In the genomic region with DNA sequence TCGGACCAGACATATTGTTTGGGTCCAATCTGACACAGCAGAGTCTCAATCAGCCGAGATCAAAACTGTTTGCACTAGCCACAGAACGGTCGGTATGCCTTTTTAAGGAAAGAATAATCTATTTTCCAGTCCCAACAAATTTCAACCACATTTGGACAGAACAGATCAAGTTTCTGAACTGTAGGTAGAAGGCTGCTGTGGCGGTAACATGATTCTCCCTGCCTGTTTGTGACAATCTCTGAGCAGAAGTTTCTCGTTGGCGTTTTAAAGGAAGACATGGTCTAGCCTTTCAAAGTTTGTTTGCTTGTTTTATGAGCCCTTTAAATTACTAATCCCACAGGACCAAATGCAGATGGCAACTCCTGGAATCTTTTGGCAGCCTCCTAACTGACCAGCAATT, we compare ENCODE assay signal across 32 mouse cellular contexts.
DNase-seq lines count a peak whose midpoint lies in the region; ATAC-seq and TF ChIP-seq lines count a peak whose summit lies in the region.
"Had no signal": no experiment of that assay in that cellular context is flagged by ENCODE, and none has a peak within 500 bp of the region (broad histone marks: within the 10 kb centered on the region; RNA-seq: fewer than 3 reads in every experiment).

No protein-coding gene starts in this region.

- H3K4me3 ChIP-seq in lung, embryonic 14.5 days (ENCODE audit: low read depth, low read length): no peak overlapping the region
- H3K4me3 ChIP-seq in embryonic facial prominence, embryonic 12.5 days: no peak overlapping the region
- no peak overlapping the region for H3K4me3 ChIP-seq in limb, embryonic 12.5 days (replicated peaks)
- H3K4me3 ChIP-seq: erythroblast, embryonic 14.5 days; forebrain, embryonic 12.5 days; heart, embryonic 10.5 days; heart, embryonic 15.5 days; hindbrain, embryonic 12.5 days; intestine, embryonic 15.5 days; liver, embryonic 15.5 days; lung, embryonic 15.5 days; midbrain, embryonic 12.5 days; myocyte; neural tube, embryonic 12.5 days; stomach, embryonic 15.5 days had no signal

- TF ChIP-seq CTCF in lung, embryonic 14.5 days (IDR thresholded peaks at IDR 0.05; ENCODE audit: low read depth): no peak

- 4% methylated on average over 7 of the region's 7 CpGs for WGBS in lung, embryonic 14.5 days
- 10% methylated on average over 7 of the region's 7 CpGs for WGBS in embryonic facial prominence, embryonic 12.5 days
- WGBS in limb, embryonic 12.5 days: 12% methylated on average over 7 of the region's 7 CpGs

- no peaks in the 10 kb centered on the region for H3K4me1 ChIP-seq in lung, embryonic 14.5 days (ENCODE audit: insufficient read depth)
- H3K4me1 ChIP-seq in embryonic facial prominence, embryonic 12.5 days: peaks cover 32% of the 10 kb centered on the region
- peaks cover 47% of the 10 kb centered on the region for H3K4me1 ChIP-seq in limb, embryonic 12.5 days (replicated peaks)
- H3K4me1 ChIP-seq: heart, embryonic 10.5 days; heart, embryonic 15.5 days; intestine, embryonic 15.5 days; liver, embryonic 15.5 days; lung, embryonic 15.5 days; stomach, embryonic 15.5 days had no signal

- no peak overlapping the region for H3K27ac ChIP-seq in lung, embryonic 14.5 days (ENCODE audit: low read depth)
- H3K27ac ChIP-seq in embryonic facial prominence, embryonic 12.5 days: peak overlapping the region; percentile 63; the same call in 1 of the 2 replicates
- 0 out of 2 replicates have a peak overlapping the region, but pooled peaks have one; percentile 45 for H3K27ac ChIP-seq in limb, embryonic 12.5 days
- H3K27ac ChIP-seq: forebrain, embryonic 12.5 days; heart, embryonic 10.5 days; heart, embryonic 15.5 days; hindbrain, embryonic 12.5 days; hindbrain, postnatal 0 days; intestine, embryonic 15.5 days; liver, embryonic 15.5 days; lung, embryonic 15.5 days; midbrain, embryonic 12.5 days; neural tube, embryonic 12.5 days; stomach, embryonic 15.5 days had no signal

- ATAC-seq in lung, embryonic 14.5 days (ENCODE audit: insufficient read depth): no peak
- ATAC-seq in embryonic facial prominence, embryonic 12.5 days (ENCODE audit: insufficient number of reproducible peaks, insufficient read depth, low FRiP score, low TSS enrichment): no peak
- no peak for ATAC-seq in limb, embryonic 12.5 days (ENCODE audit: insufficient number of reproducible peaks, insufficient read depth, low FRiP score, low TSS enrichment, low read depth)
- no peak for ATAC-seq in granulocyte monocyte progenitor cell, adult 5-6 weeks (replicated peaks; ENCODE audit: poor library complexity, severe bottlenecking)
- ATAC-seq: hindbrain, postnatal 0 days; intestine, embryonic 15.5 days had no signal

- H3K36me3 ChIP-seq in lung, embryonic 14.5 days (ENCODE audit: insufficient read depth): no peaks in the 10 kb centered on the region
- no peaks in the 10 kb centered on the region for H3K36me3 ChIP-seq in embryonic facial prominence, embryonic 12.5 days
- no peaks in the 10 kb centered on the region for H3K36me3 ChIP-seq in limb, embryonic 12.5 days
- H3K36me3 ChIP-seq: forebrain, embryonic 12.5 days; heart, embryonic 10.5 days; heart, embryonic 15.5 days; hindbrain, embryonic 12.5 days; intestine, embryonic 15.5 days; liver, embryonic 15.5 days; lung, embryonic 15.5 days; midbrain, embryonic 12.5 days; neural tube, embryonic 12.5 days; stomach, embryonic 15.5 days had no signal

- no peaks in the 10 kb centered on the region for H3K9me3 ChIP-seq in lung, embryonic 14.5 days (ENCODE audit: low read depth, low read length)
- no peaks in the 10 kb centered on the region for H3K9me3 ChIP-seq in embryonic facial prominence, embryonic 12.5 days
- no peaks in the 10 kb centered on the region for H3K9me3 ChIP-seq in limb, embryonic 12.5 days
- H3K9me3 ChIP-seq: forebrain, embryonic 12.5 days; heart, embryonic 10.5 days; heart, embryonic 15.5 days; hindbrain, embryonic 12.5 days; intestine, embryonic 15.5 days; liver, embryonic 15.5 days; lung, embryonic 15.5 days; midbrain, embryonic 12.5 days; neural tube, embryonic 12.5 days; stomach, embryonic 15.5 days had no signal

- H3K4me2 ChIP-seq in lung, embryonic 14.5 days: no peak overlapping the region
- H3K4me2 ChIP-seq in embryonic facial prominence, embryonic 12.5 days (replicated peaks): no peak overlapping the region
- no peak overlapping the region for H3K4me2 ChIP-seq in limb, embryonic 12.5 days
- H3K4me2 ChIP-seq: forebrain, embryonic 12.5 days; heart, embryonic 15.5 days; hindbrain, embryonic 12.5 days; intestine, embryonic 15.5 days; liver, embryonic 15.5 days; lung, embryonic 15.5 days; midbrain, embryonic 12.5 days; neural tube, embryonic 12.5 days; stomach, embryonic 15.5 days had no signal

- no peak overlapping the region for H3K9ac ChIP-seq in lung, embryonic 14.5 days
- H3K9ac ChIP-seq in embryonic facial prominence, embryonic 12.5 days: no peak overlapping the region
- H3K9ac ChIP-seq in limb, embryonic 12.5 days (replicated peaks): no peak overlapping the region
- H3K9ac ChIP-seq: forebrain, embryonic 12.5 days; heart, embryonic 15.5 days; hindbrain, embryonic 12.5 days; intestine, embryonic 15.5 days; liver, embryonic 15.5 days; lung, embryonic 15.5 days; midbrain, embryonic 12.5 days; neural tube, embryonic 12.5 days; stomach, embryonic 15.5 days had no signal

- H3K27me3 ChIP-seq in lung, embryonic 14.5 days (ENCODE audit: insufficient read depth, low read length): no peaks in the 10 kb centered on the region
- H3K27me3 ChIP-seq in embryonic facial prominence, embryonic 12.5 days: no peaks in the 10 kb centered on the region
- no peaks in the 10 kb centered on the region for H3K27me3 ChIP-seq in limb, embryonic 12.5 days
- H3K27me3 ChIP-seq: CH12.LX; forebrain, embryonic 12.5 days; heart, embryonic 15.5 days; hindbrain, embryonic 12.5 days; intestine, embryonic 15.5 days; liver, embryonic 15.5 days; lung, embryonic 15.5 days; neural tube, embryonic 12.5 days; stomach, embryonic 15.5 days had no signal

- peak; percentile 11 for DNase-seq in lung, embryonic 14.5 days
- no peak for DNase-seq in lung, postnatal 14 days
- DNase-seq in cerebellum, adult 9-10 months: no peak
- DNase-seq: adrenal gland, adult 8-10 months; B cell, adult 2 months; cerebellum, adult 2 months; cerebellum, postnatal 25 days; gastrocnemius, postnatal 14 days; heart, adult 11 months; heart, postnatal 36 days; kidney, adult 9 months; kidney, postnatal 4 days; layer of hippocampus, postnatal 36 days; left cerebral cortex, postnatal 4 days; lung, postnatal 36 days had no signal
